In genomic region chr3:142256371-142256770, GRCm38 (mm10) we compare ENCODE assay signal across 27 mouse cellular contexts.
DNase-seq lines count a peak whose midpoint lies in the region; ATAC-seq lines count a peak whose summit lies in the region.
"Had no signal": no experiment of that assay in that cellular context is flagged by ENCODE, and none has a peak within 500 bp of the region (broad histone marks: within the 10 kb centered on the region; RNA-seq: fewer than 3 reads in every experiment).

No protein-coding gene starts in this region.

- H3K9ac ChIP-seq in embryonic facial prominence, embryonic 14.5 days (ENCODE audit: low read depth, low read length) = no peak overlapping the region
- H3K9ac ChIP-seq in limb, embryonic 11.5 days (ENCODE audit: low read length) = no peak overlapping the region
- H3K9ac ChIP-seq: embryonic facial prominence, embryonic 13.5 days; forebrain, embryonic 13.5 days; heart, embryonic 12.5 days; heart, embryonic 15.5 days; hindbrain, embryonic 13.5 days; intestine, embryonic 15.5 days had no signal

- H3K36me3 ChIP-seq in embryonic facial prominence, embryonic 14.5 days (ENCODE audit: control insufficient read depth, insufficient read depth, low read length) = no peaks in the 10 kb centered on the region
- no peaks in the 10 kb centered on the region for H3K36me3 ChIP-seq in embryonic facial prominence, embryonic 10.5 days (replicated peaks)
- no peaks in the 10 kb centered on the region for H3K36me3 ChIP-seq in limb, embryonic 11.5 days (ENCODE audit: control insufficient read depth, insufficient read depth, low read length)
- no peaks in the 10 kb centered on the region for H3K36me3 ChIP-seq in limb, embryonic 10.5 days
- H3K36me3 ChIP-seq: embryonic facial prominence, embryonic 13.5 days; forebrain, embryonic 10.5 days; hindbrain, embryonic 10.5 days; hindbrain, embryonic 13.5 days; intestine, embryonic 15.5 days had no signal

- intact Hi-C loops in gastrocnemius, postnatal 36 days (cut with DNase I) = no loop called here

- 0 out of 2 replicates have a peak, but pooled peaks cover 3% of the 10 kb centered on the region for H3K4me1 ChIP-seq in embryonic facial prominence, embryonic 14.5 days (ENCODE audit: control insufficient read depth, insufficient read depth, low read length)
- peaks cover 2% of the 10 kb centered on the region; the same call in 1 of the 2 replicates for H3K4me1 ChIP-seq in embryonic facial prominence, embryonic 10.5 days
- H3K4me1 ChIP-seq in limb, embryonic 11.5 days (ENCODE audit: control insufficient read depth, insufficient read depth, low read length) = peaks cover 5% of the 10 kb centered on the region; the same call in 1 of the 2 replicates
- H3K4me1 ChIP-seq in limb, embryonic 10.5 days = peaks cover 15% of the 10 kb centered on the region; the same call in 1 of the 2 replicates
- H3K4me1 ChIP-seq: embryonic facial prominence, embryonic 13.5 days; forebrain, embryonic 13.5 days; heart, embryonic 12.5 days; heart, embryonic 15.5 days; hindbrain, embryonic 10.5 days; hindbrain, embryonic 13.5 days; intestine, embryonic 15.5 days had no signal

- no peak overlapping the region for H3K27ac ChIP-seq in embryonic facial prominence, embryonic 14.5 days (replicated peaks; ENCODE audit: low read depth, low read length)
- no peak overlapping the region for H3K27ac ChIP-seq in embryonic facial prominence, embryonic 10.5 days (replicated peaks)
- no peak overlapping the region for H3K27ac ChIP-seq in limb, embryonic 11.5 days (replicated peaks; ENCODE audit: low read depth, low read length)
- H3K27ac ChIP-seq in limb, embryonic 10.5 days = no peak overlapping the region
- H3K27ac ChIP-seq: embryonic facial prominence, embryonic 13.5 days; forebrain, embryonic 10.5 days; forebrain, embryonic 13.5 days; heart, embryonic 15.5 days; hindbrain, embryonic 10.5 days; hindbrain, embryonic 13.5 days; intestine, embryonic 15.5 days had no signal

- DNase-seq in embryonic facial prominence, embryonic 14.5 days (ENCODE audit: low spot score) = peak; percentile 77
- no peak for DNase-seq in embryonic facial prominence, embryonic 10.5 days (ENCODE audit: low spot score)
- DNase-seq in gastrocnemius, adult 8-10 months (ENCODE audit: low spot score in 2 of 2) = peak; percentile 15 to 43
- no peak for DNase-seq in gastrocnemius, postnatal 36 days
- peak; percentile 29 for DNase-seq in limb, embryonic 11.5 days (ENCODE audit: low spot score)
- no peak for DNase-seq in limb, embryonic 10.5 days (ENCODE audit: low spot score)
- DNase-seq in skeletal muscle tissue, adult 2 months (ENCODE audit: low read depth, low spot score) = peak; percentile 81
- no peak for DNase-seq in urinary bladder, postnatal 14 days (ENCODE audit: low spot score)
- DNase-seq: adrenal gland, adult 8-10 months; adrenal gland, postnatal 25 days; cerebellum, adult 18-20 months; cerebellum, adult 9-10 months; cerebellum, postnatal 25 days; heart, adult 18-20 months; heart, postnatal 10 days; heart, postnatal 36 days had no signal

- H3K4me2 ChIP-seq in embryonic facial prominence, embryonic 14.5 days (ENCODE audit: low read depth, low read length) = no peak overlapping the region
- no peak overlapping the region for H3K4me2 ChIP-seq in limb, embryonic 11.5 days (ENCODE audit: low read depth, severe bottlenecking)
- H3K4me2 ChIP-seq: embryonic facial prominence, embryonic 13.5 days; forebrain, embryonic 13.5 days; heart, embryonic 12.5 days; heart, embryonic 15.5 days; hindbrain, embryonic 13.5 days; intestine, embryonic 15.5 days had no signal

- 34% methylated on average over 2 of the region's 2 CpGs for WGBS in embryonic facial prominence, embryonic 14.5 days
- WGBS in embryonic facial prominence, embryonic 10.5 days = 55% methylated on average over 2 of the region's 2 CpGs
- 15% methylated on average over 2 of the region's 2 CpGs for WGBS in limb, embryonic 11.5 days
- WGBS in limb, embryonic 10.5 days = 41% methylated on average over 2 of the region's 2 CpGs

- H3K9me3 ChIP-seq in embryonic facial prominence, embryonic 14.5 days (ENCODE audit: control insufficient read depth, low read length) = no peaks in the 10 kb centered on the region
- no peaks in the 10 kb centered on the region for H3K9me3 ChIP-seq in embryonic facial prominence, embryonic 10.5 days
- H3K9me3 ChIP-seq in limb, embryonic 11.5 days (ENCODE audit: control insufficient read depth, low read length) = no peaks in the 10 kb centered on the region
- no peaks in the 10 kb centered on the region for H3K9me3 ChIP-seq in limb, embryonic 10.5 days (replicated peaks)
- H3K9me3 ChIP-seq: embryonic facial prominence, embryonic 13.5 days; forebrain, embryonic 10.5 days; forebrain, embryonic 13.5 days; heart, embryonic 12.5 days; heart, embryonic 15.5 days; hindbrain, embryonic 10.5 days; hindbrain, embryonic 13.5 days; intestine, embryonic 15.5 days had no signal

- no peaks in the 10 kb centered on the region for H3K27me3 ChIP-seq in embryonic facial prominence, embryonic 14.5 days (replicated peaks; ENCODE audit: control insufficient read depth, insufficient read depth, low read length)
- no peaks in the 10 kb centered on the region for H3K27me3 ChIP-seq in embryonic facial prominence, embryonic 10.5 days (replicated peaks; ENCODE audit: low read depth, poor library complexity, severe bottlenecking)
- no peaks in the 10 kb centered on the region for H3K27me3 ChIP-seq in limb, embryonic 11.5 days (ENCODE audit: control insufficient read depth, insufficient read depth, low read length)
- peaks cover 31% of the 10 kb centered on the region for H3K27me3 ChIP-seq in limb, embryonic 10.5 days (ENCODE audit: low read depth, poor library complexity, severe bottlenecking)
- H3K27me3 ChIP-seq: embryonic facial prominence, embryonic 13.5 days; forebrain, embryonic 13.5 days; heart, embryonic 12.5 days; heart, embryonic 15.5 days; hindbrain, embryonic 13.5 days; intestine, embryonic 15.5 days had no signal

- H3K4me3 ChIP-seq in embryonic facial prominence, embryonic 14.5 days (ENCODE audit: low read depth, low read length) = no peak overlapping the region
- no peak overlapping the region for H3K4me3 ChIP-seq in embryonic facial prominence, embryonic 10.5 days
- no peak overlapping the region for H3K4me3 ChIP-seq in limb, embryonic 11.5 days (ENCODE audit: low read depth, low read length)
- no peak overlapping the region for H3K4me3 ChIP-seq in limb, embryonic 10.5 days
- H3K4me3 ChIP-seq: embryonic facial prominence, embryonic 13.5 days; forebrain, embryonic 10.5 days; forebrain, embryonic 13.5 days; heart, embryonic 12.5 days; heart, embryonic 15.5 days; hindbrain, embryonic 10.5 days; hindbrain, embryonic 13.5 days; intestine, embryonic 15.5 days had no signal

- peak; percentile 80 for ATAC-seq in embryonic facial prominence, embryonic 14.5 days (ENCODE audit: low read depth)
- no peak for ATAC-seq in limb, embryonic 11.5 days (ENCODE audit: insufficient number of reproducible peaks, low FRiP score, low TSS enrichment, low read depth)
- ATAC-seq: activated CD4-positive, CD25-positive, alpha-beta regulatory T cell, adult 4 months; forebrain, embryonic 13.5 days; forebrain, embryonic 16.5 days; hindbrain, embryonic 16.5 days; intestine, embryonic 15.5 days had no signal

Comparison
In these comparisons a context has a peak if more than half of its experiments do, and no peak if none do; other contexts are left out.
1. DNase-seq: peak in embryonic facial prominence, embryonic 14.5 days (single experiment), gastrocnemius, adult 8-10 months (2 of 2), limb, embryonic 11.5 days (single experiment) and skeletal muscle tissue, adult 2 months (single experiment); none in embryonic facial prominence, embryonic 10.5 days (single experiment), gastrocnemius, postnatal 36 days (0 of 2), limb, embryonic 10.5 days (single experiment) and urinary bladder, postnatal 14 days (single experiment).